Mouse (Mus musculus) urinary bladder, postnatal 36 days (tissue): ENCODE data around the gene Hmcn2.

Experiments
- DNase-seq, 2 experiments: peaks; one replicate each; pipeline ENCODE4 v3.0.0; 2022; ENCODE audit warnings: low spot score in 2 of 2, mixed read lengths in 1 of 2

Hmcn2 gene

DNA sequence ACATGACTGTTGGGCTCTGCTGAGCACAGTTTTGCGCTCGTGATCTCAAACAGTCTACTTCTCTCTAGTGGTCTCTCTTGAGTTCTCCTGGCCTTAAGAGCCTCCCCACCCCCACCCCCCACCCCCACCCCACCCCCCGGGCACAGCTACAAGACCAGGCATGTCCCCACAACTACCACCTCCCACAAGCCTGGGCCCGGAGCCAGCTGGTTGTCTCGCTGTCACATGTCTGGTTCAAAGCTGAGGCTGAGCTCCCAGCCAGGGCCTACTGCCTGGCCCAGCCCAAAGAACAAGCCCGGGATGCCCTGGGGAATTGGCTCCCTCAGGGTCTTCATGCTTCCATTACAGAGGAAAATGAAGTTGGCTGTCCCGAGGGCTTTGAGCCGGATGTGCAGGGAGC is 140.1 kb downstream of the Hmcn2 start:
- peak; percentile 20 to 65 for DNase-seq

DNA sequence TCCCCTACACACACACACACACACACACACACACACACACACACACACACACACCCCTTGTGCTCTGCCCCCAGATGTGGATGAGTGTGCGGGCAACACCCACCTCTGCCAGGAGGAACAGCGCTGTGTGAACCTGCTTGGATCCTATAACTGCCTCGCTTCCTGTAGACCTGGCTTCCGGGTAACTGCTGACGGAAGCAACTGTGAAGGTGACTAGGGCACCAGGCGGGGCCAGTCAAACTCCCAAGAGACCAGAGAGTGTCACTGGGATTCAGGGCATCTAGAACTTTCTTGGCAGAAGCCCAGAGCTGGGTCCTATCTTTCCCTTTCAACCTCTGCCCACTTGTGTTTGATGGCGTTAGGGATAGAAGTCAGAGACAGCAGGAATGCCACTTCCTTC is 141.2 kb downstream of the Hmcn2 start:
- no peak for DNase-seq

DNA sequence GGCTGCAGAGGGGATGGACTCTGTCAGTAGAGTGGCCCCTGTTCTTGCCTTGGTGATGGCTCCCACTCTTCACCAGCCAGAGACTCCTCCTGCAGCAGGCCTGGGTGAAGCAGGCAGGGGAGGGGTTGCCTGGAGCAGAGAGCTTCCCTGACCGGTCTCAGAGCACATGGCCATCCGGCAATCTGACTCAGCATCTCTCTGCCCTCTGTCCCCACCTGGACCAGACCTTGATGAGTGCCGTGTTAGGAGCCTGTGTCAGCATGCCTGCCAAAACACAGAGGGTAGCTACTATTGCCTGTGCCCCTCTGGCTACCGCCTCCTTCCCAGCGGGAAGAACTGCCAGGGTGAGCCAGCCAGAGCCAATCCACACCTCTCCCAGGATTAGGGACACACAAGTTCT is 144.2 kb downstream of the Hmcn2 start:
- DNase-seq = peak; percentile 43 to 64

- peak; percentile 28 to 50 for DNase-seq
Measured at GRCm38 (mm10) chr2:31458989-31459936, 145.0 kb downstream of the Hmcn2 start.

DNA sequence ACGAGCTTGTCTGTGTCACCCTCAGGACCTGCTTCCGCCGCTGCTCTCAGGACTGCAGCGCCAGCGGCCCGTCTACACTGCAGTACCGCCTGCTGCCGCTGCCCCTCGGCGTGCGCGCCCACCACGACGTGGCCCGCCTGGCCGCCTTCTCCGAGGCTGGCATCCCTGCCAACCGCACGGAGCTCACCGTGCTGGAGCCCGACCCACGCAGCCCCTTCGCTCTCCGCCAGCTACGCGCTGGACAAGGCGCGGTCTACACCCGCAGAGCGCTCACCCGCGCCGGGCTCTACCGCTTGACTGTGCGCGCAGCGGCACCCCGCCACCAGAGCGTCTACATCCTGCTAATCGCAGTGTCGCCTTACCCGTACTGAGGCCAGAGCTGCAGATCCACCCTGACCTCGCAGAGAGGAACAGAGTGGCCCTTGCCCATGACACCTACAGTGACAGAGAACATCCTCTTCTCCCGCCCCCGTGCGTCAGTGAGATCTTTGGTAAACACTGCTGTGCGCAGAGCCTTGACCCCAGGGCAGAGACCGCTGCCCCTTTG is 145.9 kb downstream of the Hmcn2 start:
- peak in 1 of 2 experiments; percentile 20 for DNase-seq

DNA sequence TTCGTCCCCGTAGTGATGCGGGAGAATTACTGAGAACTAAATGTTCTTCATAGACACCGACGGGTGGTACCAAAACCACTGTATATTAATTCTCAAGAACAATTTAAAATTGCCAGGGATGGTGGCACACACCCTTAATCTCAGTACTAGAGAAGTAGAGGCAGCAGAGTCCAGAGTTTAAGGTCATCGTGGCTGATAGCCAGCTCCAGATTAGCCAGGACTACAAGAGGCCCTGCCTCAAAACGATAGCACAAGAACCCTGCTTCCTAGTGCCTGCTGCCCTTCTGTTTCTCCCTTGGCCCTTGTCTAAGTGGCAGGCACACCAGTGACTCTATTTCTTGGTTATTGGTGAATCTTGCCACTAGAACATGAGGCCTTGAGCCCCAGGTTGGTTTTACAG is 146.7 kb downstream of the Hmcn2 start:
- no peak for DNase-seq

- no peak for DNase-seq
Measured at GRCm38 (mm10) chr2:31462051-31462450, 147.8 kb downstream of the Hmcn2 start.

- DNase-seq = no peak
Measured at GRCm38 (mm10) chr2:31463253-31463652, 149.0 kb downstream of the Hmcn2 start.

- no peak for DNase-seq
Measured at GRCm38 (mm10) chr2:31463696-31464528, 149.7 kb downstream of the Hmcn2 start.

DNA sequence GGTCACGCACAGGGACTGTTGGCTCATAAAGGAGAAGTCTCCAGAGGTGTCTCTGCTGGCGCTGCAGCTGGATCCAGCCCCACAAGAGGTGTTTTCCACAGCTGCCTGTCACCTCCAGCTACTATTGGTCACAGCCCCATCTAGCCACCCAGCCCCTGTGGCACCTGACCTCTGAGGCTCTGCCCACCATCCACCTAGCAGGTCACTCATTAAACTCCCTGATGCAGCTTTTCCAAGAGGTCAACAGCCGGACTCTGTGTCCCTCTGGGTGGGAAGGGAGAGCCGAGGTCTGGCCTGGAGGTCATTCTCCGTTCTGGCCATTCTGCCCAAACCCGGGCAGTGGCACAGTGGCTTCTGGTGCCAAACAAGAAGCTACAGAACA is 150.3 kb downstream of the Hmcn2 start:
- DNase-seq = no peak

DNA sequence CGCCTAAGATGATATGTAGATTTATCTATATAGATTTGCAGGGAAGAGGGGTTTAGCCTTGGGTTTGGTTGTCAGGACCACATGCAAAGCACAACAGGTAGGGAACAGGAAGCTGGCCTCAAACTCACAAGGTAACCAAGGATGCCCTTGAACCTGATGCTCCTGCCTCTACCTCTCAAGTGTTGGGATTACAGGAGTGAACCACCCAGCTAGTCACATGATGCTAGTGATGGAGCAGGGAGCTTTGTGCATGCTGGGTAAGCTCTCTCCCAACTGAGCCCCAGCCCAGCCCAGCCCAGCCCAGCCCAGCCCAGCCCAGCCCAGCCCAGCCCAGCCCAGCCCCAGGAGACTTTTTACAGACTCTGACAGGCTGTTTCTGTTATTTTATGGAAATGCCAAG is 153.2 kb downstream of the Hmcn2 start:
- no peak for DNase-seq

DNA sequence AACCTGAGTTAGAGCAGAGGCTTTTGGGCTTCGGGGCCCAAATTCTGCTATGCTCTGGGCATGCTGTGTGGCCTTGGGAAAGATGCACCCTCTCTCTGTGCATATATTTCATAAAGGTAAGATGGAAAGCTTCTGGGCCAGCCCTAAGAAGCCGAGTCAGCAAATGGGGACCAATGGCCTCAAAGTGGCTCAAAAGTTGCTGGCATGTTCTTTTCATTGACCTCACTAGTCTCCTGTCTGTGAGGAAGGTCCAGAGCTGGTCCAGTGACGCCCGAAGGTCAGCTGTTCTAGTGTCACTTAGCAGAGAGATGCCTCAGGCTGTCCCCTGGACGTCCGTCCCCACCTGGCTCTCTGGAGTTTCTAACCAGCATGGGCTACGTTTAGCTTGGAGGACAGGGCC is 154.6 kb downstream of the Hmcn2 start:
- no peak for DNase-seq

- DNase-seq = no peak
Measured at GRCm38 (mm10) chr2:31469480-31469879, 155.3 kb downstream of the Hmcn2 start.

- peak; percentile 75 to 79 for DNase-seq
Measured at GRCm38 (mm10) chr2:31469931-31470682, 155.9 kb downstream of the Hmcn2 start, which contains the start of gene Ass1. Ass1 (plus strand) TSS chr2:31470207.

GRCm38 (mm10) chr2:31470683-31471385 is 156.6 kb downstream of the Hmcn2 start:
- DNase-seq = peak; percentile 25 to 35

- DNase-seq = no peak
Measured at GRCm38 (mm10) chr2:31471611-31472010, 157.4 kb downstream of the Hmcn2 start.

DNA sequence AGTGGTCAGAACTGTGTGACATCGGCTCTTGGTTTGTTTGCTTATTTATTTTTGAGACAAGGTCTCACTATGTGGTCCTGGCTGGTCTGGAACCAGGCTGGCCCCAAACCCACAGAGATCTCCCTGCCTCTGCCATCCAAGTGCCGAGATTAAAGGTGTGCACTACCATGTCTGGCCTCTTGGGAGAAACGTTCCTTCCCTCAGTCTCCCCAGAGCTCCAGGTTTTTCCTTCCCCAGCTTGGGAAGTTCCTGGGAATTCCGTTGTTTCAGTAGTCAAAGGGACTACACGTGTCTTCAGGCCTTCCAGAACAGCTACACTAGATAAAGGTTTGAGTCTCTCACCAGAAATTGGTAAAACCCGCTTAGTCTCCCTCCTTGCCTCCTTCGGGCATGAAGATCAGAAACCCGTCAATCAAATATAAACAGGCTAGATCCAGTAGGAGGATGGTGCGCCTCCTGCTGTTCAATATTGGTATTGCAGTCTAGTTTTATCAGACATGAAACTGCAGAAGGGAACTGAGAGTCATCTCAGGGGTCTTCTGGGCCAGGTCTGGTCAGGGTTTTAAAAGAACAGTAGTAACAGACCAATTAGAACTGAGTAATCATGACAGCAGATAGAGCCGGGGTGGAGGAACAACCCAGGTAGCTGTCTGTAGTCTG is 158.3 kb downstream of the Hmcn2 start:
- no peak for DNase-seq

DNA sequence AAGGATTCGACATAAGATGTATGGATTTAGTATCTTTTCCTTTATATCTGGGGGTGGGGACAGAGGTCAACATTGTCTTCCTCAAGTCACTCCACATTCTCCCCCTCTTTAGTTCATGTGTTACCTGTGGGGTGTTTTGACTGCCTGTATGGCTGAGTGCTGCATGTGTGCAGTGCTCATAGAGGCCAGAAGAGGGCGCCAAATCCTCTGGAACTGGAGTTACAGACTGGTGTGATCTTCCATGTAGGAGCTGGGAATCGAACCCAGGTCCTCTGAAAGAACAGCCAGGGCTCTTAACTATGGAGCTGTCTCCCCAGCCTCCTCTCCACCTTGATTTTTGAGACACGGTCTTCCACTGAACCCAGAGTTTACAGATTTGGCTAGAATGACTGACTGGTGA is 159.7 kb downstream of the Hmcn2 start:
- no peak for DNase-seq

DNA sequence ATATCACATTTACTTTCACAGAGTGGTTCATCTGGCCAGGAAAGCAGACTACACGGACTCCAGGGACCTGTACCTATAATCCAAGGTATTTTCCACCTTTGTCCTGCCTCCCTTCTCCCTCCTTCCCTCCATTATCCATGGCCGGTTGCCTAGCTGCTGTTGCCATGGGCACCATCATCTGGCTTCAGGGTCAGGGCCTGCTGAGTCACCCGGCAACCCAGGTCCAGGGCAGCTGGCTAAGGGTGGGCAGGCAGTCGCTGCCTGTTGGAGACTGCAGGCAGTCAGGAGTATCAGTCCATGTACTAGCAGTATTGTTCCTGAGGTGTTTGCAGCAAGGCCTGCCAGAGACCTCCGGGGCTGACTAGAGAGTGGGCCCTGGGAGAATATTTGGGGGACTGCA is 160.5 kb downstream of the Hmcn2 start:
- DNase-seq = no peak

DNA sequence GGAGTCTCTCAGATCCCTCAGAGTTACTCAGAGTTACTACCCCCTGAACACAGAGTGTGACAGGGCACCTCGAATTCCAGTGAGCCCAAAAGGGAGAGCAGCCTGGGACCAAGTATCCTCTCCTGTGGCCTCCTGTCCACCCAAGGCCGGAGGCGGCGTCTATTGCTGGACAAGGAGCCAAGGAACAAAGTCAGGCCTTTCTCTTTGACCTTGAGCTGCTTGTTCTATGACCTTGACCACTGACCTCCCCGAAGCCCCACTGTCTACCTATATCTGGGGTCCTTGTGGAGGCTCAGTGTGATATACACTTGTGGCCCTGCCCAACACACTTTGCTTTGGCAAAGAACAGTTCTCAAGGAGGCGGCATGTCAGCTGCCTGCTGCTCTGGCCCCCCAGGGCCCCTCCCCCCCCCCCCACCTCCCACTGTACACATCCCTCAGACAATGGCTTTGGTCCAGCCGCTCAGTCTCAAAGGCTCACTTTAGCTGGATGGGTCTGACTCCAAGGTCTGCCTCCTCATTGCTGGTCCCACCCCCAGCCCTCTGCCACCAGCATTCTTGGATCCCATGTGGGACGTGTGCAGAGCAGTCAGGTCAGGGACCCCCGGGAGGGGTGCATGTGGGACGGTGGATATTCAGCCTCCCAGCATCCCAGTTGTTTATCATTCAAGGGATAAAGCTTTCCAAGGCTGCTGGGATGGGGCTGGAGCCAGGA is 162.0 kb downstream of the Hmcn2 start:
- no peak for DNase-seq
